Mouse (Mus musculus) megakaryocyte, embryonic 14.5 days (primary cell): ENCODE measurements around the gene Gm3646. TPM values are rescaled to one million over a fixed set of nuclear protein-coding genes. Genes with fewer than 3 reads are reported as not detected.

Experiments
- H3K27me3 ChIP-seq: replicated peaks from 2 replicates; pipeline ENCODE3; 2012; ENCODE audit warnings: inconsistent platforms
- H3K36me3 ChIP-seq: replicated peaks from 2 replicates; pipeline ENCODE3; 2012; ENCODE audit warnings: low read length, inconsistent platforms, mixed read lengths
- H3K4me1 ChIP-seq: 2 replicates; pipeline ENCODE4 v1.6.1; 2012; ENCODE audit warnings: inconsistent platforms
- H3K4me3 ChIP-seq: replicated peaks from 2 replicates; pipeline ENCODE3; 2012; ENCODE audit warnings: moderate library complexity, mild to moderate bottlenecking, inconsistent platforms
- H3K9me3 ChIP-seq: 2 replicates; pipeline ENCODE4 v1.6.1; 2012; ENCODE audit warnings: inconsistent platforms
- FLI1 ChIP-seq: IDR thresholded peaks from 2 replicates; pipeline ENCODE4 v1.6.1; 2012; ENCODE audit warnings: low read length, inconsistent platforms, mixed read lengths
- GATA1 ChIP-seq: IDR thresholded peaks from 3 replicates; pipeline ENCODE4 v1.6.1; 2012; ENCODE audit warnings: mixed read lengths, low read length, inconsistent platforms, borderline replicate concordance
- polyA plus RNA-seq: library from polyadenylated mRNA; stranded (reverse); fragments of >175 nt; gene quantifications from 2 replicates; pipeline ENCODE4 v1.2.3, GENCODE M21; 2012; ENCODE audit warnings: low replicate concordance; ENCODE audit not compliant: insufficient read depth

The Gm3646 gene
- polyA plus RNA-seq, 1 experiment = not detected

GRCm38 (mm10) chr1:39831594-39832039, 26.5 kb upstream of the Gm3646 start:
- TF ChIP-seq GATA1 (no peak), FLI1 (no peak)
- H3K9me3 ChIP-seq = no peaks in the 10 kb centered on the region
- no peaks in the 10 kb centered on the region for H3K36me3 ChIP-seq
- peaks cover 18% of the 10 kb centered on the region for H3K27me3 ChIP-seq
- no peak overlapping the region for H3K4me3 ChIP-seq
- no peaks in the 10 kb centered on the region for H3K4me1 ChIP-seq

GRCm38 (mm10) chr1:39830786-39831593, 25.9 kb upstream of the Gm3646 start:
- H3K27me3 ChIP-seq = peaks cover 19% of the 10 kb centered on the region
- no peak overlapping the region for H3K4me3 ChIP-seq
- no peaks in the 10 kb centered on the region for H3K36me3 ChIP-seq
- H3K9me3 ChIP-seq = no peaks in the 10 kb centered on the region
- TF ChIP-seq FLI1 (no peak), GATA1 (no peak)
- no peaks in the 10 kb centered on the region for H3K4me1 ChIP-seq

- H3K4me1 ChIP-seq = peaks cover 9% of the 10 kb centered on the region
- H3K27me3 ChIP-seq = peaks cover 22% of the 10 kb centered on the region
- no peak for TF ChIP-seq GATA1
- TF ChIP-seq FLI1 = no peak
- H3K9me3 ChIP-seq = no peaks in the 10 kb centered on the region
- H3K36me3 ChIP-seq = no peaks in the 10 kb centered on the region
- no peak overlapping the region for H3K4me3 ChIP-seq
Observed at GRCm38 (mm10) chr1:39824902-39825301, 19.8 kb upstream of the Gm3646 start.

GRCm38 (mm10) chr1:39824240-39824639, 19.1 kb upstream of the Gm3646 start:
- no peak overlapping the region for H3K4me3 ChIP-seq
- TF ChIP-seq GATA1 = no peak
- no peak for TF ChIP-seq FLI1
- peaks cover 9% of the 10 kb centered on the region for H3K4me1 ChIP-seq
- no peaks in the 10 kb centered on the region for H3K36me3 ChIP-seq
- H3K9me3 ChIP-seq = no peaks in the 10 kb centered on the region
- peaks cover 26% of the 10 kb centered on the region for H3K27me3 ChIP-seq

- H3K4me3 ChIP-seq = no peak overlapping the region
- TF ChIP-seq GATA1 (no peak), FLI1 (no peak)
- H3K27me3 ChIP-seq = peaks cover 19% of the 10 kb centered on the region
- peaks cover 2% of the 10 kb centered on the region; the same call in 1 of the 2 replicates for H3K4me1 ChIP-seq
- H3K36me3 ChIP-seq = no peaks in the 10 kb centered on the region
- no peaks in the 10 kb centered on the region for H3K9me3 ChIP-seq
Observed at GRCm38 (mm10) chr1:39819596-39819995, 14.5 kb upstream of the Gm3646 start.

GRCm38 (mm10) chr1:39815766-39816165, 10.6 kb upstream of the Gm3646 start:
- Histone ChIP-seq H3K9me3 (no peaks in the 10 kb centered on the region), H3K27me3 (peaks cover 17% of the 10 kb centered on the region), H3K4me3 (no peak overlapping the region), H3K4me1 (no peaks in the 10 kb centered on the region), H3K36me3 (no peaks in the 10 kb centered on the region)
- TF ChIP-seq FLI1 (no peak), GATA1 (no peak)

- TF ChIP-seq FLI1 (no peak), GATA1 (no peak)
- H3K27me3 ChIP-seq = peaks cover 9% of the 10 kb centered on the region
- no peaks in the 10 kb centered on the region for H3K4me1 ChIP-seq
- H3K9me3 ChIP-seq = no peaks in the 10 kb centered on the region
- H3K4me3 ChIP-seq = no peak overlapping the region
- no peaks in the 10 kb centered on the region for H3K36me3 ChIP-seq
Observed at GRCm38 (mm10) chr1:39813067-39813466, 7.9 kb upstream of the Gm3646 start.

- peaks cover 14% of the 10 kb centered on the region for H3K27me3 ChIP-seq
Observed at GRCm38 (mm10) chr1:39804789-39805188, 343 bp downstream of the Gm3646 start.

DNA sequence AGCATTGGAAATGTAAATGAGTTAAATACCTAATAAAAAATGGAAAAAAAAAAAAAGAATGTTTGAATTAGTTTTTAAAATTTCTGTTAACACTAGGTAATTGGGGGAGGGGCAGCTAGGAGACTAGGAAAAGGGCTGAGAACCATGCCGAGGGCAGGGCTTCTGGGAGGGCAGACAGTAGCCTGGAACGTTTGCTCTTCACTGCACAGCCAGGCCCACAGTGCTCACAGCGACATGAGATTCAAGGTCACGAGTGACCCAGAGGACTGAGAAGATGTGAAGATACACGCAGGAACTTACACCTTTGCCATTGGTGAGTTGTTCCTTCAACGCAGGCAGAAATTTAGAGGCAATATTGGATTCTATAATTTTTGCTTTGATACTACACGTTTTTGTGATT, 2.2 kb downstream of the Gm3646 start:
- TF ChIP-seq FLI1 = no peak
- no peak for TF ChIP-seq GATA1

More at GRCm38 (mm10) chr1:39804789-39805188, 343 bp downstream of the Gm3646 start:
- Histone ChIP-seq H3K4me1 (no peaks in the 10 kb centered on the region), H3K36me3 (no peaks in the 10 kb centered on the region), H3K9me3 (no peaks in the 10 kb centered on the region), H3K4me3 (no peak overlapping the region)
- no peak for TF ChIP-seq GATA1
- TF ChIP-seq FLI1 = no peak

GRCm38 (mm10) chr1:39797496-39797895, 7.6 kb downstream of the Gm3646 start:
- TF ChIP-seq GATA1 (no peak), FLI1 (no peak)
- Histone ChIP-seq H3K36me3 (no peaks in the 10 kb centered on the region), H3K4me3 (no peak overlapping the region), H3K27me3 (no peaks in the 10 kb centered on the region), H3K9me3 (peaks cover 26% of the 10 kb centered on the region), H3K4me1 (no peaks in the 10 kb centered on the region)

More for the DNA sequence above, 2.2 kb downstream of the Gm3646 start:
- H3K36me3 ChIP-seq = no peaks in the 10 kb centered on the region
- 0 out of 2 replicates have a peak, but pooled peaks cover 3% of the 10 kb centered on the region for H3K9me3 ChIP-seq
- H3K27me3 ChIP-seq = peaks cover 11% of the 10 kb centered on the region
- no peaks in the 10 kb centered on the region for H3K4me1 ChIP-seq
- no peak overlapping the region for H3K4me3 ChIP-seq
